Comparison of ENCODE assay signal across 8 mouse cellular contexts in the genomic region with DNA sequence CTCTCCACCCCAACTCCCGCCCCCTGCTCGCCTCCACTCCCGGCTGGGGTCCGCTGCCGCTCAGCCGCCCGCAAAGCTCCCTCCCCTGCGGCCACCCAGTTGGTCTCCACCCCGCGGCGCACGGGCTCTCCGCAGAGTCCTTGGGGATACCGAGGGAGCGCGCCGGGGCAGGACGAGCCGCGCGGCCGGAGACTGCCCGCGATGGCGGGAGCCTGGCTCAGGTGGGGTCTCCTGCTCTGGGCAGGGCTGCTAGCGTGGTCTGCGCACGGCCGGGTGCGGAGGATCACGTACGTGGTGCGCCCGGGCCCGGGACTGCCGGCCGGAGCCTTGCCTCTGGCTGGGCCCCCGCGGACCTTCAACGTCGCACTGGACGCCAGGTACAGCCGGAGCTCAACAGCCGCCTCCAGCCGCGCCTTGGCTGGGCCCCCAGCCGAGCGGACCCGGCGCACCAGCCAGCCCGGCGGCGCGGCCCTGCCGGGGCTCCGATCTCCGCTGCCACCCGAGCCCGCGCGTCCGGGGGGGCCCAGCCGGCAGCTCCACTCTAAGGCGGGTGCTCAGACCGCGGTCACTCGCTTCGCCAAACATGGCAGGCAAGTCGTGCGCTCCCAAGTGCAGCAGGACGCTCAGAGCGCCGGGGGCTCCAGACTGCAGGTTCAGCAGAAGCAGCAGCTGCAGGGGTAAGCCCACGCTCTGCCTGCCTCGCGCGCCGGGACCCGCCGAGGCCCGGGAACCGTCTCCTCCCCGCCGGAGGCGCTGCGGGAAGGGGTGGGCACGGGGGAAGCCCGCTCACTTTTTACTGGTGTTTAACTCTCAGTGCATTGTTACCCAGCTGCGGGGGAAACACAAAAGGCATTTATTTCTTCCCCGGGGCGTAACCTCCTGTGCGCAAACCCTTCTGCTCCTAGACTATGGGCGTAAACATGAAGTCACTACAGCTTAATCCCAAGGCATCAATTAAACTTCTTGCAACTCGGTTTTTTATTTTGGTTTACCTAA. TPM values are rescaled to one million over a fixed set of nuclear protein-coding genes. Genes with fewer than 3 reads are reported as not detected.
DNase-seq lines count a peak whose midpoint lies in the region; ATAC-seq and TF ChIP-seq lines count a peak whose summit lies in the region.

No protein-coding gene starts in this region.

- intact Hi-C loops in gastrocnemius, adult 2 months (cut with DNase I), result loop anchor here (2.0 to 10.0 kb wide), 4 partner anchors 81 to 369 kb away; no protein-coding TSS in a partner anchor

- peak; percentile 1 to 14 for DNase-seq in cerebellum, adult 2 months
- DNase-seq in cerebellum, adult 9-11 months, result no peak
- DNase-seq in brain, adult 2 months (ENCODE audit: low read depth, low spot score), result peak; percentile 49
- DNase-seq in gastrocnemius, adult 2 months, result peak; percentile 73
- peak; percentile 31 for DNase-seq in liver

- no peak for TF ChIP-seq POLR2A in cerebellum, adult 2 months (IDR thresholded peaks at IDR 0.05; ENCODE audit: borderline replicate concordance, insufficient read depth, low read length)
- TF ChIP-seq POLR2A in testis, adult 2 months (IDR thresholded peaks at IDR 0.05; ENCODE audit: control insufficient read depth, low read depth, low read length), result 0 out of 2 replicates have a peak, but pooled peaks have one; percentile 23

- ATAC-seq in hindbrain, embryonic 15.5 days (ENCODE audit: low FRiP score, low read depth), result peak; percentile 76
- peak; percentile 76 for ATAC-seq in midbrain, embryonic 16.5 days

- WGBS in cerebellum, adult 2 months, result under 1% methylated on average over 82 of the region's 94 CpGs
- under 1% methylated on average over 85 of the region's 94 CpGs for WGBS in hindbrain, embryonic 15.5 days
- under 1% methylated on average over 88 of the region's 94 CpGs for WGBS in midbrain, embryonic 16.5 days

- no peak for TF ChIP-seq CTCF in cerebellum, adult 2 months (IDR thresholded peaks at IDR 0.05; ENCODE audit: borderline replicate concordance, insufficient read depth, low read depth, low read length)
- TF ChIP-seq CTCF in gastrocnemius, adult 2 months (IDR thresholded peaks at IDR 0.05), result no peak
- TF ChIP-seq CTCF in testis, adult 2 months (IDR thresholded peaks at IDR 0.05; ENCODE audit: control insufficient read depth, insufficient read depth, insufficient replicate concordance, low read depth, low read length), result no peak

- peak overlapping the region; percentile 51 for H3K9ac ChIP-seq in hindbrain, embryonic 15.5 days
- H3K9ac ChIP-seq in midbrain, embryonic 16.5 days (ENCODE audit: low read depth, low read length), result peak overlapping the region; percentile 70

- H3K4me3 ChIP-seq in cerebellum, adult 2 months (replicated peaks; ENCODE audit: insufficient read depth, low read depth, low read length), result peak overlapping the region; percentile 17
- peak overlapping the region; percentile 97 for H3K4me3 ChIP-seq in gastrocnemius, adult 2 months
- H3K4me3 ChIP-seq in hindbrain, embryonic 15.5 days, result peak overlapping the region; percentile 79
- H3K4me3 ChIP-seq in midbrain, embryonic 16.5 days (ENCODE audit: low read depth, low read length), result peak overlapping the region; percentile 84
- peak overlapping the region; percentile 38 for H3K4me3 ChIP-seq in testis, adult 2 months (ENCODE audit: control insufficient read depth, low read depth, low read length)

- peaks cover 5% of the 10 kb centered on the region; the same call in 1 of the 2 replicates for H3K27me3 ChIP-seq in cerebellum, adult 2 months (ENCODE audit: control insufficient read depth, insufficient read depth, low read length)
- no peaks in the 10 kb centered on the region for H3K27me3 ChIP-seq in hindbrain, embryonic 15.5 days
- H3K27me3 ChIP-seq in midbrain, embryonic 16.5 days (ENCODE audit: control insufficient read depth, insufficient read depth, low read depth, low read length), result no peaks in the 10 kb centered on the region
- no peaks in the 10 kb centered on the region for H3K27me3 ChIP-seq in testis, adult 2 months (ENCODE audit: control insufficient read depth, insufficient read depth, low read length)

- H3K36me3 ChIP-seq in hindbrain, embryonic 15.5 days, result no peaks in the 10 kb centered on the region
- H3K36me3 ChIP-seq in midbrain, embryonic 16.5 days (ENCODE audit: control insufficient read depth, insufficient read depth, low read length), result no peaks in the 10 kb centered on the region
- H3K36me3 ChIP-seq in testis, adult 2 months (ENCODE audit: control insufficient read depth, insufficient read depth, low read length), result no peaks in the 10 kb centered on the region

- no peaks in the 10 kb centered on the region for H3K4me1 ChIP-seq in cerebellum, adult 2 months (ENCODE audit: control insufficient read depth, insufficient read depth, low read length)
- peaks cover 15% of the 10 kb centered on the region for H3K4me1 ChIP-seq in hindbrain, embryonic 15.5 days (replicated peaks)
- H3K4me1 ChIP-seq in midbrain, embryonic 16.5 days (ENCODE audit: control insufficient read depth, insufficient read depth, low read length), result peaks cover 11% of the 10 kb centered on the region
- H3K4me1 ChIP-seq in testis, adult 2 months (ENCODE audit: control insufficient read depth, insufficient read depth, low read length), result peaks cover 2% of the 10 kb centered on the region

- no peaks in the 10 kb centered on the region for H3K9me3 ChIP-seq in hindbrain, embryonic 15.5 days
- H3K9me3 ChIP-seq in midbrain, embryonic 16.5 days (replicated peaks; ENCODE audit: control insufficient read depth, low read length, poor library complexity, severe bottlenecking), result no peaks in the 10 kb centered on the region

- no peak overlapping the region for H3K27ac ChIP-seq in cerebellum, adult 2 months (ENCODE audit: insufficient read depth, low read length)
- H3K27ac ChIP-seq in gastrocnemius, adult 2 months, result peak overlapping the region; percentile 88
- H3K27ac ChIP-seq in hindbrain, embryonic 15.5 days (replicated peaks), result no peak overlapping the region
- H3K27ac ChIP-seq in midbrain, embryonic 16.5 days (ENCODE audit: low read length), result peak overlapping the region; percentile 38; the same call in 1 of the 2 replicates
- no peak overlapping the region for H3K27ac ChIP-seq in testis, adult 2 months (ENCODE audit: control insufficient read depth, insufficient read depth, low read depth, low read length)

- H3K4me2 ChIP-seq in hindbrain, embryonic 15.5 days, result peak overlapping the region; percentile 99
- H3K4me2 ChIP-seq in midbrain, embryonic 16.5 days (ENCODE audit: low read length), result peak overlapping the region; percentile 100

RNA-seq across cellular contexts. Expression of gene Ltbp1, which starts 0.6 kb away (rescaled TPM):
- polyA plus RNA-seq in cerebellum, adult 2 months (2012; rRNA removed), result 1.8 and 1.9 TPM in 2 replicates
- 10 to 100 TPM in 1 of 2 experiments, 1 to 10 TPM in 1; 8.9 to 11.0 TPM for total RNA-seq in gastrocnemius, adult 2 months (2021)
- 1.6 and 2.0 TPM in 2 replicates for polyA plus RNA-seq in hindbrain, embryonic 15.5 days (2015; fragmentation: Nextera tagmentation; extraction: Ambion mirVana)
- polyA plus RNA-seq in midbrain, embryonic 16.5 days (2015; fragmentation: Nextera tagmentation; extraction: Ambion mirVana), result 0.94 and 1.1 TPM in 2 replicates
- 2.8 and 2.9 TPM in 2 replicates for polyA plus RNA-seq in testis, adult 2 months (2012; rRNA removed)

Comparison
In these comparisons a context has a peak if more than half of its experiments do, and no peak if none do; other contexts are left out.
1. H3K27ac ChIP-seq: peak in gastrocnemius, adult 2 months (single experiment) and midbrain, embryonic 16.5 days (single experiment); none in cerebellum, adult 2 months (single experiment), hindbrain, embryonic 15.5 days (single experiment) and testis, adult 2 months (single experiment).
2. H3K4me3 ChIP-seq: peak in every context shown above with its lines; median percentile 97 in gastrocnemius, adult 2 months; 84 in midbrain, embryonic 16.5 days; 79 in hindbrain, embryonic 15.5 days; 38 in testis, adult 2 months; 17 in cerebellum, adult 2 months.